19 mouse cellular contexts compared by ENCODE assay signal in genomic region chr2:27355684-27356083, GRCm38 (mm10).
DNase-seq lines count a peak whose midpoint lies in the region; ATAC-seq and TF ChIP-seq lines count a peak whose summit lies in the region.
"Had no signal": no experiment of that assay in that cellular context is flagged by ENCODE, and none has a peak within 500 bp of the region (broad histone marks: within the 10 kb centered on the region; RNA-seq: fewer than 3 reads in every experiment).

No protein-coding gene starts in this region.

- no peaks in the 10 kb centered on the region for H3K27me3 ChIP-seq in hindbrain, embryonic 10.5 days (ENCODE audit: insufficient read depth, poor library complexity, severe bottlenecking)
- no peaks in the 10 kb centered on the region for H3K27me3 ChIP-seq in hindbrain, postnatal 0 days (ENCODE audit: insufficient read depth, low read length)
- H3K27me3 ChIP-seq in embryonic facial prominence, embryonic 14.5 days (replicated peaks; ENCODE audit: control insufficient read depth, insufficient read depth, low read length): no peaks in the 10 kb centered on the region
- H3K27me3 ChIP-seq in neural tube, embryonic 11.5 days (ENCODE audit: control insufficient read depth, insufficient read depth, low read length): no peaks in the 10 kb centered on the region
- H3K27me3 ChIP-seq: heart, embryonic 13.5 days; hindbrain, embryonic 15.5 days had no signal

- TF ChIP-seq POLR2A in brain, embryonic 14.5 days (IDR thresholded peaks at IDR 0.05; ENCODE audit: borderline replicate concordance, extremely low read depth, insufficient read depth, insufficient read length, poor library complexity, severe bottlenecking): no peak

- H3K4me2 ChIP-seq in hindbrain, postnatal 0 days (ENCODE audit: low read depth, low read length): no peak overlapping the region
- H3K4me2 ChIP-seq in embryonic facial prominence, embryonic 14.5 days (ENCODE audit: low read depth, low read length): no peak overlapping the region
- no peak overlapping the region for H3K4me2 ChIP-seq in neural tube, embryonic 11.5 days (ENCODE audit: low read depth)
- H3K4me2 ChIP-seq: heart, embryonic 13.5 days; hindbrain, embryonic 15.5 days had no signal

- H3K4me3 ChIP-seq in hindbrain, embryonic 10.5 days: no peak overlapping the region
- H3K4me3 ChIP-seq in hindbrain, postnatal 0 days (ENCODE audit: low read length): no peak overlapping the region
- H3K4me3 ChIP-seq in embryonic facial prominence, embryonic 14.5 days (ENCODE audit: low read depth, low read length): no peak overlapping the region
- no peak overlapping the region for H3K4me3 ChIP-seq in neural tube, embryonic 11.5 days (ENCODE audit: low read depth, low read length)
- H3K4me3 ChIP-seq: heart, embryonic 13.5 days; hindbrain, embryonic 15.5 days; megakaryocyte, embryonic 14.5 days had no signal

- peaks cover 12% of the 10 kb centered on the region for H3K36me3 ChIP-seq in hindbrain, embryonic 10.5 days
- H3K36me3 ChIP-seq in hindbrain, postnatal 0 days (ENCODE audit: insufficient read depth, low read length): no peaks in the 10 kb centered on the region
- H3K36me3 ChIP-seq in embryonic facial prominence, embryonic 14.5 days (ENCODE audit: control insufficient read depth, insufficient read depth, low read length): peaks cover 6% of the 10 kb centered on the region; the same call in 1 of the 2 replicates
- H3K36me3 ChIP-seq in neural tube, embryonic 11.5 days (ENCODE audit: control insufficient read depth, insufficient read depth, low read length): peaks cover 5% of the 10 kb centered on the region; the same call in 1 of the 2 replicates

- no peak for TF ChIP-seq CTCF in hindbrain, postnatal 0 days (IDR thresholded peaks at IDR 0.05; ENCODE audit: low read depth)
- TF ChIP-seq CTCF in brain, embryonic 14.5 days (IDR thresholded peaks at IDR 0.05; ENCODE audit: borderline replicate concordance, extremely low read depth, insufficient read depth, insufficient read length): no peak

- peaks cover 67% of the 10 kb centered on the region for H3K4me1 ChIP-seq in hindbrain, embryonic 10.5 days (replicated peaks)
- peaks cover 20% of the 10 kb centered on the region; the same call in 1 of the 2 replicates for H3K4me1 ChIP-seq in hindbrain, postnatal 0 days (ENCODE audit: insufficient read depth, low read length)
- no peaks in the 10 kb centered on the region for H3K4me1 ChIP-seq in embryonic facial prominence, embryonic 14.5 days (ENCODE audit: control insufficient read depth, insufficient read depth, low read length)
- peaks cover 39% of the 10 kb centered on the region for H3K4me1 ChIP-seq in neural tube, embryonic 11.5 days (ENCODE audit: control insufficient read depth, insufficient read depth, low read length)

- WGBS in hindbrain, embryonic 10.5 days: 44% methylated on average over 4 of the region's 4 CpGs
- 40% methylated on average over 4 of the region's 4 CpGs for WGBS in hindbrain, postnatal 0 days
- 43% methylated on average over 4 of the region's 4 CpGs for WGBS in embryonic facial prominence, embryonic 14.5 days
- 38% methylated on average over 4 of the region's 4 CpGs for WGBS in neural tube, embryonic 11.5 days

- ATAC-seq in hindbrain, postnatal 0 days: no peak
- ATAC-seq in embryonic facial prominence, embryonic 14.5 days (ENCODE audit: low read depth): no peak
- ATAC-seq in neural tube, embryonic 11.5 days (ENCODE audit: insufficient read depth, low FRiP score, low TSS enrichment): no peak
- ATAC-seq: activated CD4-positive, CD25-positive, alpha-beta regulatory T cell, adult 4 months; CD4-positive, CD25-positive, alpha-beta regulatory T cell, adult 4 months; forebrain, postnatal 0 days; lung, postnatal 0 days had no signal

- no peak overlapping the region for H3K9ac ChIP-seq in hindbrain, postnatal 0 days (replicated peaks; ENCODE audit: low read length)
- no peak overlapping the region for H3K9ac ChIP-seq in embryonic facial prominence, embryonic 14.5 days (ENCODE audit: low read depth, low read length)
- no peak overlapping the region for H3K9ac ChIP-seq in neural tube, embryonic 11.5 days (ENCODE audit: low read length)
- H3K9ac ChIP-seq: forebrain, postnatal 0 days; heart, embryonic 13.5 days; hindbrain, embryonic 15.5 days had no signal

- H3K27ac ChIP-seq in hindbrain, embryonic 10.5 days: peak overlapping the region; percentile 78
- no peak overlapping the region for H3K27ac ChIP-seq in hindbrain, postnatal 0 days
- H3K27ac ChIP-seq in embryonic facial prominence, embryonic 14.5 days (replicated peaks; ENCODE audit: low read depth, low read length): no peak overlapping the region
- H3K27ac ChIP-seq in neural tube, embryonic 11.5 days (ENCODE audit: low read depth, low read length): peak overlapping the region; percentile 83
- H3K27ac ChIP-seq: hindbrain, embryonic 15.5 days had no signal

- H3K9me3 ChIP-seq in hindbrain, embryonic 10.5 days: 0 out of 2 replicates have a peak, but pooled peaks cover 7% of the 10 kb centered on the region
- H3K9me3 ChIP-seq in hindbrain, postnatal 0 days (ENCODE audit: low read length): no peaks in the 10 kb centered on the region
- H3K9me3 ChIP-seq in embryonic facial prominence, embryonic 14.5 days (ENCODE audit: control insufficient read depth, low read length): no peaks in the 10 kb centered on the region
- no peaks in the 10 kb centered on the region for H3K9me3 ChIP-seq in neural tube, embryonic 11.5 days (ENCODE audit: control insufficient read depth, low read length)
- H3K9me3 ChIP-seq: hindbrain, embryonic 15.5 days had no signal

- peak; percentile 31 for DNase-seq in hindbrain, embryonic 10.5 days (ENCODE audit: low spot score)
- DNase-seq in hindbrain, postnatal 0 days (ENCODE audit: low spot score): no peak
- DNase-seq in brain, embryonic 14.5 days (ENCODE audit: low read depth): peak; percentile 43
- DNase-seq in embryonic facial prominence, embryonic 14.5 days (ENCODE audit: low spot score): peak; percentile 23
- peak; percentile 40 for DNase-seq in neural tube, embryonic 11.5 days (ENCODE audit: low spot score)
- DNase-seq in layer of hippocampus, adult 8-10 months (ENCODE audit: low spot score in 2 of 2): no peak
- DNase-seq in ovary, postnatal 36 days (ENCODE audit: low spot score): no peak
- DNase-seq: cerebellum, adult 2 months; forebrain, postnatal 0 days; gastrocnemius, postnatal 25 days; kidney, adult 8-10 months; right cerebral cortex, postnatal 14 days; thymus, adult 2 months had no signal

Comparison
In these comparisons a context has a peak if more than half of its experiments do, and no peak if none do; other contexts are left out.
1. DNase-seq: peak in hindbrain, embryonic 10.5 days (single experiment), brain, embryonic 14.5 days (single experiment), embryonic facial prominence, embryonic 14.5 days (single experiment) and neural tube, embryonic 11.5 days (single experiment); none in hindbrain, postnatal 0 days (single experiment), layer of hippocampus, adult 8-10 months (0 of 2) and ovary, postnatal 36 days (single experiment).
2. H3K27ac ChIP-seq: peak in hindbrain, embryonic 10.5 days (single experiment) and neural tube, embryonic 11.5 days (single experiment); none in hindbrain, postnatal 0 days (single experiment) and embryonic facial prominence, embryonic 14.5 days (single experiment).